Mouse (Mus musculus): Measurements from ENCODE around the gene Ccnk.

DNA sequence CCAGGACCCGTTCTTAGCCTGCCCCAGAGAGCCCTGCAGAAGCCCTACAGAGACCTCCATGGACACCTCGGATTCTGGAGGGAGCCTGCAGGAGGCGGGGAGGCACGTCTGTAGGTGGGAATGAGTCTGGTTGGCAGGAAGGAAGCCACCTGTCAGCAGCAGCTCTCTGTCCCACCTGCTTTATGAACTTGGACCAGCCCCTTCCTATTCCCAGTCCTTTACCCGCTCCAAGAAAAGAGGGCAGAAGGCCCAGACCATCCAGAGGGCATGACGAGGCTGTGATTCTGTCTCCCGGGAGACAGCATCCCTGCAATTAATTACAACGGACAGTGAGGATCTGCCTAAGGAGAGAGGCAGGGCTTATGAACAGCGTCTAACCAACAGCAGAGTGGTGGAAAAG is 52.5 kb downstream of the Ccnk start:
- no peak for TF ChIP-seq SRF (IDR thresholded peaks at IDR 0.05; ENCODE audit: control insufficient read depth, insufficient read length, low read depth)
- no peak for TF ChIP-seq CEBPB (IDR thresholded peaks at IDR 0.05; ENCODE audit: insufficient read depth, poor library complexity, severe bottlenecking)
- no peak for TF ChIP-seq POLR2A (IDR thresholded peaks at IDR 0.05; ENCODE audit: insufficient read length, low read depth)
- no peak for TF ChIP-seq E2F4 (IDR thresholded peaks at IDR 0.05; ENCODE audit: insufficient read depth)
- TF ChIP-seq POLR2AphosphoS2 (IDR thresholded peaks at IDR 0.05; ENCODE audit: insufficient read length, low read depth): no peak
- TF ChIP-seq USF1 (IDR thresholded peaks at IDR 0.05; ENCODE audit: low read depth): no peak
- TF ChIP-seq TCF12 (IDR thresholded peaks at IDR 0.05; ENCODE audit: insufficient read depth, poor library complexity, severe bottlenecking): no peak
- TF ChIP-seq MAX (IDR thresholded peaks at IDR 0.05; ENCODE audit: low read depth): no peak

Measured in myocyte (in vitro differentiated cells).